Mouse (Mus musculus): ENCODE results near the gene Zfp106. TPM values are rescaled to one million over a fixed set of nuclear protein-coding genes. Genes with fewer than 3 reads are reported as not detected.
"Not testable (repeated sequence)": the region's sequence is repeated elsewhere in the genome, so short reads cannot be mapped to it uniquely, and the experiment has no call there.

Gene Zfp106
- polyA plus RNA-seq, 1 experiment from 2014 or later, result 69.6 TPM

- no peaks in the 10 kb centered on the region for H3K36me3 ChIP-seq (ENCODE audit: control insufficient read depth, insufficient read depth, low read length)
- no peaks in the 10 kb centered on the region for H3K4me1 ChIP-seq (ENCODE audit: control insufficient read depth, insufficient read depth, low read length)
- no peak overlapping the region for H3K27ac ChIP-seq (ENCODE audit: low read depth, low read length)
- H3K9ac ChIP-seq (ENCODE audit: low read depth, low read length), result no peak overlapping the region
- no peaks in the 10 kb centered on the region for H3K9me3 ChIP-seq (ENCODE audit: control insufficient read depth, low read length)
- 87% methylated on average over 4 of the region's 4 CpGs for WGBS
- ATAC-seq (ENCODE audit: low FRiP score, low TSS enrichment), result no peak
- no peaks in the 10 kb centered on the region for H3K27me3 ChIP-seq (ENCODE audit: control insufficient read depth, insufficient read depth, low read length)
- no peak overlapping the region for H3K4me2 ChIP-seq (replicated peaks; ENCODE audit: low read depth, low read length)
- no peak overlapping the region for H3K4me3 ChIP-seq (ENCODE audit: low read length)
Observed at GRCm38 (mm10) chr2:120577799-120578198, 14.2 kb upstream of the Zfp106 start.

DNA sequence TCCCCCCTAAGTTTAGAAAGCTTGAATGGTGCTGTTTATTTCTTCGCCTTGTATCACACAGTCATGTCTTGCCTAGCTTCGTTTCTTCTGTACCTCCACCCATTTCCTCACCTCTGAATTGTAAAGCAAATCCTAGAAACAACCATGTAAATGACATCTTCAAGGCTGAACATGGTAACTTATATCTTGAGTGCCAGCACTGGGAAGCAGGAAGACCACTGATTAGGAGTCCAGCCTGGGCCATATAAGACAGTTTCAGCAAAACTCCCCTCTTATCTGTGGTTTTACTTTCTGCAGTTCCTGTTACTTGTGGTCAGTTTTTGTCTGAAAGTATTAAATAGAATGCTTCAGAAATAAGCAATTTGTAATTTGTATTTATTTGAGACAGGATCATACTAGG lies 12.3 kb upstream of the Zfp106 start:
- Histone ChIP-seq H3K4me2 (replicated peaks; ENCODE audit: low read depth, low read length) (no peak overlapping the region), H3K36me3 (ENCODE audit: control insufficient read depth, insufficient read depth, low read length) (peaks cover 8% of the 10 kb centered on the region; the same call in 1 of the 2 replicates), H3K4me3 (ENCODE audit: low read length) (no peak overlapping the region), H3K27me3 (ENCODE audit: control insufficient read depth, insufficient read depth, low read length) (no peaks in the 10 kb centered on the region), H3K4me1 (ENCODE audit: control insufficient read depth, insufficient read depth, low read length) (no peaks in the 10 kb centered on the region), H3K27ac (ENCODE audit: low read depth, low read length) (no peak overlapping the region), H3K9me3 (ENCODE audit: control insufficient read depth, low read length) (no peaks in the 10 kb centered on the region), H3K9ac (ENCODE audit: low read depth, low read length) (no peak overlapping the region)
- no peak for ATAC-seq (ENCODE audit: low FRiP score, low TSS enrichment)
- WGBS, result 92% methylated on average over 2 of the region's 2 CpGs

GRCm38 (mm10) chr2:120575121-120575520 lies 11.5 kb upstream of the Zfp106 start:
- Histone ChIP-seq H3K36me3 (ENCODE audit: control insufficient read depth, insufficient read depth, low read length) (peaks cover 8% of the 10 kb centered on the region; the same call in 1 of the 2 replicates), H3K4me1 (ENCODE audit: control insufficient read depth, insufficient read depth, low read length) (no peaks in the 10 kb centered on the region), H3K27me3 (ENCODE audit: control insufficient read depth, insufficient read depth, low read length) (no peaks in the 10 kb centered on the region), H3K9ac (ENCODE audit: low read depth, low read length) (no peak overlapping the region), H3K4me2 (replicated peaks; ENCODE audit: low read depth, low read length) (no peak overlapping the region), H3K9me3 (ENCODE audit: control insufficient read depth, low read length) (no peaks in the 10 kb centered on the region), H3K27ac (ENCODE audit: low read depth, low read length) (no peak overlapping the region), H3K4me3 (ENCODE audit: low read length) (no peak overlapping the region)
- 76% methylated on average over 3 of the region's 3 CpGs for WGBS
- ATAC-seq (ENCODE audit: low FRiP score, low TSS enrichment), result no peak

GRCm38 (mm10) chr2:120572161-120572560 lies 8.5 kb upstream of the Zfp106 start:
- not testable (repeated sequence) for H3K36me3 ChIP-seq (ENCODE audit: control insufficient read depth, insufficient read depth, low read length); H3K4me1 ChIP-seq (ENCODE audit: control insufficient read depth, insufficient read depth, low read length); H3K4me2 ChIP-seq (replicated peaks; ENCODE audit: low read depth, low read length); H3K27me3 ChIP-seq (ENCODE audit: control insufficient read depth, insufficient read depth, low read length); H3K9me3 ChIP-seq (ENCODE audit: control insufficient read depth, low read length); ATAC-seq (ENCODE audit: low FRiP score, low TSS enrichment); H3K4me3 ChIP-seq (ENCODE audit: low read length); H3K27ac ChIP-seq (ENCODE audit: low read depth, low read length); H3K9ac ChIP-seq (ENCODE audit: low read depth, low read length)
- WGBS, result 98% methylated on average over 3 of the region's 3 CpGs

- no peak for ATAC-seq (ENCODE audit: low FRiP score, low TSS enrichment)
Observed at GRCm38 (mm10) chr2:120571081-120571480, 7.4 kb upstream of the Zfp106 start.

GRCm38 (mm10) chr2:120567798-120568320 lies 4.2 kb upstream of the Zfp106 start:
- ATAC-seq (ENCODE audit: low FRiP score, low TSS enrichment), result peak; percentile 76
- Histone ChIP-seq H3K9me3 (ENCODE audit: control insufficient read depth, low read length) (no peaks in the 10 kb centered on the region), H3K9ac (ENCODE audit: low read depth, low read length) (peak overlapping the region; percentile 77), H3K4me2 (replicated peaks; ENCODE audit: low read depth, low read length) (peak overlapping the region; percentile 57), H3K4me3 (ENCODE audit: low read length) (peak overlapping the region; percentile 78), H3K27ac (ENCODE audit: low read depth, low read length) (peak overlapping the region; percentile 85), H3K4me1 (ENCODE audit: control insufficient read depth, insufficient read depth, low read length) (peaks cover 9% of the 10 kb centered on the region; the same call in 1 of the 2 replicates), H3K27me3 (ENCODE audit: control insufficient read depth, insufficient read depth, low read length) (no peaks in the 10 kb centered on the region), H3K36me3 (ENCODE audit: control insufficient read depth, insufficient read depth, low read length) (peaks cover 8% of the 10 kb centered on the region; the same call in 1 of the 2 replicates)
- under 1% methylated on average over 22 of the region's 22 CpGs for WGBS

More at GRCm38 (mm10) chr2:120571081-120571480, 7.4 kb upstream of the Zfp106 start:
- Histone ChIP-seq H3K27me3 (ENCODE audit: control insufficient read depth, insufficient read depth, low read length) (no peaks in the 10 kb centered on the region), H3K9ac (ENCODE audit: low read depth, low read length) (no peak overlapping the region), H3K4me2 (replicated peaks; ENCODE audit: low read depth, low read length) (no peak overlapping the region), H3K9me3 (ENCODE audit: control insufficient read depth, low read length) (no peaks in the 10 kb centered on the region), H3K27ac (ENCODE audit: low read depth, low read length) (no peak overlapping the region), H3K36me3 (ENCODE audit: control insufficient read depth, insufficient read depth, low read length) (peaks cover 8% of the 10 kb centered on the region; the same call in 1 of the 2 replicates), H3K4me3 (ENCODE audit: low read length) (no peak overlapping the region), H3K4me1 (ENCODE audit: control insufficient read depth, insufficient read depth, low read length) (peaks cover 9% of the 10 kb centered on the region; the same call in 1 of the 2 replicates)
- WGBS, result 93% methylated on average over 3 of the region's 3 CpGs

DNA sequence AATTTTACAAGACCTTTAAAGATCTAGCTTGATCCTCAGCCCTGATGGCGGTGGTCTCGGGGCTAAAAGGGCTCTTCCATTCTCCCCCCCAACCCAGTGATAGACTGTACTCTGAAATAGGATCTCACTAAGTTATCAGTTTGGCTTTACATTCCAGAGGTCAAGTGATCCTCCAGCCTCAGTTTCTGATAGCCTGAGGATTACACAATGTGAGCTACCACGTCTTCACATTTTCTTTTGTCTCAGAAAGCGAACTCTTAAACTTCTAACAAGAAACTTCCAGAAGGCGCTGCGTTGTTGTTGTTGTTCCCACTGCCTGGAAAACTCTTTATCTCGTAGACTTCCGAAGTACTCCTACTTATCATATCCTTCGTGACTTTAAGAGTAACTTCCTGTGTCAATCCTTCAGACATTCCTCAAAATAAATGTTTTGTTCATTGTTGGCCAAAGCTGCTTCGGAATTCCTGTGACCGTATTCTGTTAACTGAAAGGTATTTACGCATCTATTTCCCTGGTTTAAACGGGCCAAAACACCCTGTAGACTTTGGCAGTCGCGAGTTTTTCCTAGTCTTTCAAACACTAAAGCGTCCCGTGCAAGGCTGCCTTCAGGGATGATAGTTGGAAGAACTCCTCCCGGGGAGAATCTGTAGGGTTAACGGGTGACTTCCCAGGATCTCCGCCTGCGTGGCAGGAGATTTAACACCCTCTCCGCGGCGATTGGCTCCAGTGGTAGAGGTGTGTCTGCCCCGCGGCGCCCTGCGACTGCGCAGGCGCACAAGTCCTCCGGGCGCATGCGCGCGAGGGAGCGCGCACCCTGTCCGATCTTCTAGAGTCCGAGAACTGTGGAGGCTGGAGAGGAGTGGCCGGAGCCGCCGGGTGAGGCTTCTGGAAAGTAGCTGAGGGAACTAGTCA lies 3.5 kb upstream of the Zfp106 start, which contains the start of gene Snap23:
Snap23 (plus strand) TSS at position 786 of the 912 bp plus-strand sequence.
- peak within 1 kb of the TSS; percentile 85 for H3K27ac ChIP-seq (ENCODE audit: low read depth, low read length)
- no peaks in the 10 kb centered on the region for H3K9me3 ChIP-seq (ENCODE audit: control insufficient read depth, low read length)
- H3K27me3 ChIP-seq (ENCODE audit: control insufficient read depth, insufficient read depth, low read length), result no peaks in the 10 kb centered on the region
- peak within 1 kb of the TSS; percentile 78 for H3K4me3 ChIP-seq (ENCODE audit: low read length)
- peak within 1 kb of the TSS; percentile 77 for H3K9ac ChIP-seq (ENCODE audit: low read depth, low read length)
- peaks cover 9% of the 10 kb centered on the region; the same call in 1 of the 2 replicates for H3K4me1 ChIP-seq (ENCODE audit: control insufficient read depth, insufficient read depth, low read length)
- peak within 1 kb of the TSS; percentile 64 for H3K4me2 ChIP-seq (replicated peaks; ENCODE audit: low read depth, low read length)
- WGBS, result 1% methylated on average over 42 of the region's 42 CpGs
- peak; percentile 96 for ATAC-seq (ENCODE audit: low FRiP score, low TSS enrichment)
- H3K36me3 ChIP-seq (ENCODE audit: control insufficient read depth, insufficient read depth, low read length), result peaks cover 8% of the 10 kb centered on the region; the same call in 1 of the 2 replicates

DNA sequence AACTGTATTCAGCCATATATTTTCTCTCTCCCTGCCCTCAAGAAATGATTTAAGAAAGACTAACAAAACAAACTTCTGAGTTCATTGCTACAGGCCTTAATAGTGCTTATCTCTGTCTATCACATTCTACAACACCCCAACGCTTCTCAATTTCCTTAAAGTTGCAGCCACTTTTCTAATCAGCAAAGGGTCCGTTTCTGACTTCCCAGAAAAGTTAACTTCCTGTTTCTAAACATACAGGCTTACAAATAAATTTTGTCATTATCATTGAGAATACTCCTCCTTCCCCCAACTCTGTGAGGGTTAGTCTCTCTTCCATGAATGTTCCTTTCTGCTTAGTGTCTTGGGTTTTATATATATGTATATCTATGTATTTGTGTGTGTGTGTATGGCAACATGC lies 1.7 kb upstream of the Zfp106 start:
- WGBS, result 85% methylated on average over 2 of the region's 2 CpGs
- Histone ChIP-seq H3K4me3 (ENCODE audit: low read length) (no peak overlapping the region), H3K36me3 (ENCODE audit: control insufficient read depth, insufficient read depth, low read length) (no peaks in the 10 kb centered on the region), H3K4me1 (ENCODE audit: control insufficient read depth, insufficient read depth, low read length) (peaks cover 9% of the 10 kb centered on the region; the same call in 1 of the 2 replicates), H3K4me2 (replicated peaks; ENCODE audit: low read depth, low read length) (no peak overlapping the region), H3K9ac (ENCODE audit: low read depth, low read length) (no peak overlapping the region), H3K27me3 (ENCODE audit: control insufficient read depth, insufficient read depth, low read length) (no peaks in the 10 kb centered on the region), H3K9me3 (ENCODE audit: control insufficient read depth, low read length) (no peaks in the 10 kb centered on the region), H3K27ac (ENCODE audit: low read depth, low read length) (no peak overlapping the region)
- no peak for ATAC-seq (ENCODE audit: low FRiP score, low TSS enrichment)
